Mouse (Mus musculus) yolk sac, embryonic 10.5 days (tissue): ENCODE results near the gene Cib4.

Source experiments
- DNase-seq: peaks from one replicate; pipeline ENCODE4 v3.0.0-alpha.2; 2017; ENCODE audit warnings: low spot score

The Cib4 gene

DNA sequence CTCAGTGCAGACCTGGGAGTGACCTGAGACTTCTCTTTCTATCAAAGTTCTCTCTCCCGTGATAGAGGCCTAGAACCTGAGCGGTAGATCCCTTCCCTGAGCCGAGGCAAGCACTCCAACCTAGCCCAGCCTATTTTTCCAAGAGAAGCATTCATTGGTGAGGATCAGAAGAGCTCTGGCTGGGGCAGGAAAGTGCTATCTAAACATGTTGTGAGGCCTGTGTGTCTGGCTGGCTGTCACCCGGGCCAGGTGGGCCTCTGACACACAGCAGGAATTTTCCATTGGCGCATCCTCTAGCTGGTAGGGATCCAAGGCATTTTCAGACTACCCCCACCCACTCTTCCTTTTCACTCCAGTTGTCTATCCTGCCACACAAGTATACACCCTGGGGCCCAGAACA, 26.2 kb upstream of the Cib4 start:
- DNase-seq = no peak

DNA sequence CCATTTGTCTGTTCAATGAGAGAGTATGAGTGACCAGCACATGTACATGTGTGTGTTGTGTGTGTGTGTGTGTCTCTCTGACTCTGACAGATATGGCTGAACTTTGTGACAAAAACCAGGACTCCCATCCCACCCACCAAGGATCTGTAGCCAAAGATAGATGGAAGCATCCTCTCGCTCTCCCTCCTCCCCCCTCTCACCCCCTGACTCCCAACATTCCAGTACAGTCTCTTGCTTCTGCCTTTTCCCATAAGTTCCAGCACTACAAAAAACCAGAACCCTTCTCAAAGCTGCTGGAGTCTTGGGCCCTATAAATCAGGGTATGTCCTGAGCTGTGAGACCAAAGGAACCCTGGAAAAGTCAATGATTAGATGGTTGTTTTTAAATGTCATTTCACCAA, 22.8 kb upstream of the Cib4 start:
- DNase-seq = peak; percentile 4

DNA sequence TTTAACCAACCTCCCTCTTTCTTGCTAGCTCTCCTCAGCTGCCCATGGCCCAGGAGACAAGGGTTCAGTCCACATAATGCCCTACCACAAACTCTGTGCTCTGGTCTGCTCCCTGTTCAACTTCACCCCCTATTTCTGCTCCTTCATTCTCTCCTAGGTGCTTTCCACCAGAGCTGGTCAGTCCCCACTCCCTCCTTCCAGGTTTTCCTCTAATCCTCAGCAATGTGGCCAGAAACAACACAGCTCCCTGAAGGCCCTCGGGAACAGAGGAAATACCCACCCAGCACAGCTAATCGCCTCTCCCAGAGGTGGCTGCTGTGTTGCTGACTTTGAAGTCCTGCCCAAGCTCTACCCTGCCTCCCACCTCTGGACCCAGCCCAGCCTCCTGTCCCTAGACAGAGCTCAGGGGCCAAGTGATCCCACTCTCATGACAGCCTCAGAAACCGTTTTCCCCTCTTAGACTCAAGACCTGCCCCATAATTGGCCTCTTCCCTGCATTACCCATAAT, 14.4 kb upstream of the Cib4 start:
- no peak for DNase-seq

DNA sequence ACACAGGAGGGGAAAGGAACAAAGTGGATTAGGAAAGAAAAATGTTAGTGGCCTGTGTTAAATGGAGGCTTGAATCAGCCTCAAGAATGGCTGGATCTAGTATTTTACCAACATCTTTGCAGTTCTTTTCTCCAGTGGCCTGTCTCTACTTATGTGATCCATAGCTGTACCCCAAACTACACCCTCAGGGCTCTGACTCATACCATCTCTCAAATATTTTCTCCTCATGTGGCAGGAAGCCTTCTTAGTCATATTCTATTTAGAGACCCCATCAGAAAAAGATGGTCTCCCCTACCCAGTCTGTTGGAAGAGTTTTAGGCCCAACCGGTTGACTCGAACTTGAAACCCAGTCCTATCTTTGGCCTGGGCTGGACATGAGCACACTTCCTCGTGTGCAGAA, 13.8 kb upstream of the Cib4 start:
- DNase-seq = no peak

DNA sequence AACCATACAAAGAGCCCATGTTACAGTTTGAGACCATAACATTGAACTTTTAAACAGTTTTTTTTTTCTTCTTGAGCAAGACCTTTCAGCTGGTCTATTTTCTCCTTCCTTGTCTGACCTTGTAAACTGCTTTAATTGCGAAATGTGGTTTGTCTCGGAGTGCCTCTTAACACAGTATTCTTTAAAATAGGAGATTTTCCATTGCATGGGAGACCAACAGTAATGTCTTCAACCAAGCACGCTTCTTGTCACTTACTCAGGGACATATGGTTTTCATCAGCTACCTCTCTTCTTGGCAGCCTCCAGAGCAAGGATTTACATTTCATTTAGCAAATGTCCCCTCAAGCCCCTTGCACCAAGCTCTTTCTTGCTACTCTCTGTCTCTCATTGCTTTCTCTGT, 10.6 kb upstream of the Cib4 start:
- no peak for DNase-seq

DNA sequence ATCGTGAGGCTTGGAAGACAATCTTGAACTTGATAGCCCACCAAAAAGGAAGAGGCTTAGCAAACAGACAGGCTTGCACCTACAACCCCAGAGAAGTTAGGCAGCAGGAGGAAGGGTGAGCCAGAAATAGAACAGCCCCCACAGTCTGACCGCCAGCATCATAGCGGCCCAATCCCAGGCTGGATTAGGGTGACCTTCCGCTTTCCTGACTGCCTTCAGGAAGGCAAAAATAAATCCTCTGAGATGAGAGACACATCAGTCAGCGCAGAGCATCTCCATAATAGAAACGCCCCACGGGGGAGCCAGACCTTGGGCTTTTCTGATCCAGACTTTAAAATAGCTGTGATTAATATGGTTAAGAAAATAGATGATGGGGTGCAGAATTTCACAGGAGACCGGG, 9.3 kb upstream of the Cib4 start:
- no peak for DNase-seq

DNA sequence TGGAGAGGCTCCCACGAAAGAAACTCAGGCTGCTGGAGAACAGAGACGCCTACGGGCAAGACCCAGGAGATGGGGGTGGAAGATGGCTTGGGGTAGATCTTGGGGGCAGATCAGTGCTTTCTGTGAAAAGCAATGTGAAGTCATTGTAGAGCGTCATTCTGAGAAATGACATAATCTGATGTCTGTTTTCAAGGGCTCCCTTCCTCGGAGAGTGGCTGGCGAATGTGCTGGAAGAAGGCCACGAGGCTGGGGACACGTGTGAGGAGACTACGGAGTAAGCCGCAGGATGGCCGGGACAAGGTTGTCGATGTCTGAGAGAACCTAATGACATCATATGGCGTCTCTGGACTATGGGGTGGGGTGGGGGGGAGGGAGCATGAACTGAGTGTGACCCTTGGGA, 8.3 kb upstream of the Cib4 start:
- DNase-seq = no peak

DNA sequence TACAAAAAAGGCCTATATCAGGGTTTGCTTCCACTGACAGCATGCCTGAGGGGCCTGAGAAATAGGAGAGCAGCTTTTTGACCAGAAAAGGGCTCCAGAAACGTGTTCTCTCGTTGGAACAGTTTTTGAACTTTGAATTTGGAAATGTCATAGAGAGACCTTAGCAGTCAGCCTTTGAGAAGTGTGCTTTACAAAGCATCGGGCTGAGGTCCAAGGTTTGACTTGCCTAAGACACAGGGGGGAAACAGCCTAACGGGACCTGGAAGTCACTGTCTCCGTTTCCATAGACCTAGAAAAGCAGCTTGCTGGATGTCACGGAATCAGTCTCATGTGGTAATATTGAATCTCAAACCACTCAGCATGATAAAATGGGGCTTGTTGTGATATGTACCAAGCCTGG, 6.4 kb upstream of the Cib4 start:
- DNase-seq = no peak

DNA sequence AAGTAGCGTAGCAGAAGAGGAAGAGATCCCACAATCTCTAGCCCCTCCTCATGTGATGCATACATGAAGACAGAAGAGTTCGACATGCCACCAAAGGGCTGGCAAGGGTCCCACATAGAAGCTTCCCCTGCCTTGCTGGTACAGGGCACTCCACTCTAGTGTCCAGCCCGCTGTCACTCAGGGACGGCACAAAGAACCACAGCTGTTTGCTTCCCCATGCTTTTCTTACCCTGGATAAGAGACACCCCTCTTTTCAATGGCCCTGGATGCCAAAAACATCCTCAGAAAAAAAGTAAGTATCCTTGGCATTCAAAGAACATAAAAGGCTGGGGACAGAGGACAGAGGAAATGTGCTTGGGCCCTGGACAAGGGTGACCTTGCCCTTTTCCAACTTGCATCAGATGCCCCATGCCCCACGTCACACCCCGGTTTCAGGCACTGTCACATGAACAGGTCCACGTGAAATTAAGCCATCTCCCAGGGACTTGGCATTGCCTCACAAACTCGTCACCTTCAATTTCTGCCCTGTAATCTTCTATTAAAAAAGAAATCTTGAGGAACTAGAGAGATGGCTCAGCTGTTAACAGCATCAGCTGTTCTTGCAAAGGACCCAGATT, 5.5 kb upstream of the Cib4 start:
- no peak for DNase-seq

DNA sequence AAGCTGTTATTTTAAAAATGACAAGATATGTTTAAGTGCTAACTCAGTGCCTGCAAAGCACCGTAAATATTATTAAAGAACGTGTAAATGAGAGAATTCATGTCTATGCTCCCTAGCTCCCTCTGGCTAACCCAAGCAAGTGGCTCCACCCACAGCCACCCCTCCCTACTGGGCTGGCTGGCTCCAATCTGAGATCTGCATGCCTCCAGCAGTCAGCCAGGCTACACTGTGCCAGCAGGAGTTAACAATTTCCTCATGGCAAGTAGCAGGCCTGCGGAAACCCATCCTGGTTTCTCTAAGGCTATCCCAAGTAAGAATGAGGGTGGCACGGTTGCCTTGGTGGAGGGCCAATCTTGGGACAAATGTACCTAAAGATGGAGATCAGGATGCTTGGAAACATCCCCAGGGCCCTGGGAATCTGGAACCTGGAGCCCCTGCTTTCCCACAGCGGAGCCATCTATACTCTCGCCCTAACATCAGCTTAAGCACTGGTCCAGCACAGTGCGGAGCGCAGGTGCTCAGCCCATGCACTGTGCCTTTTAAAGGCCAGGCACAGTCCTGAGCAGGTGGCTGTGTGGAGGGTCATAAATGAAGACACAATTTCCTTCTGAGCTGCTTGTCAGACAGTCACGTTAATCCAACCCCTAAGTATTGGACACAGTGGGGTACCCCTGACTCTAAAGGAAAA, 4.8 kb upstream of the Cib4 start:
- DNase-seq = no peak

DNA sequence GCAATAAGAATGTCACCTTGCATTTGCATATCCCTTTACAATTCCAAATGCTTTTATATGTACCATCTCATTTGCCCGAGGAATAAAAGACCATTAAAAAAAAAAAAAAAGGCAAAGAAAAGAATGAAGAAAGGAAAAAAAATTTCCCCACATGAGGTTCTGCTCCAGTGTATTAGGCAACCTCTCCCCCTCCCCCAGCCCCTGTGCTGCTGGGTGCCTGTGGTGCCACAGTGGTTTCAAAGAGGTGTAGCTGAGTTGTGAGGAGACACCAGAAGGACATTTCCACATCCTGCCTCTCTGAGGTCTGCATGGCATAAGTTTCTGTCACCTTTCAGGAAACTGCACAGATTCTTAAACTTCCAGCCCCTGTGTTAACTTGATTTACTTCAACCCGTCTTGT, 3.0 kb upstream of the Cib4 start:
- DNase-seq = no peak

DNA sequence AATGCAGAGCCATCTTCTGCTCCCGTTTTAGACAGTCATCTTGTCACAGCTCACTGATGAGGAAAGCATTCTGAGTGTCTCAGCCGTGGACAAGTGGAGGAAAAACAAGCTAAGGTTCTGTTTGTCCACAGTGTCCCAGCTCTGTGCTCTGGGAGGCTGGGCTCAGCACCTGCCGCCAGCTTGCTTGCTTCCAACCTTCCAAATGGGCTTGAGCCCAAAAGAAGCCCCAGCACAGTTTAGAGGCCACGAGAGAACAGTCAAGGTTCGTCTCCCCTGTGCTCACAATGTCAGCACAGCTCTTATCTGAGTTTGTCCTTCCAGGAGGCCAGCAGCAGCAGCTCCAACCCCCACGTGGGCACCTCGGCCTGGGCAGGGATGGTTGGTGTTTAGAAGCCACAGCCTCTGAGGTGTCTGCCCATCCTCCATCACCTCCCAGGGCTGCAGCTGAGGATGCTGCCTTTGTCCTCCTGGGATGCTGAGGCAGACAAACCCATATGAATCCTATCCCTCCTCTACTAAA, 9.5 kb downstream of the Cib4 start:
- DNase-seq = no peak

DNA sequence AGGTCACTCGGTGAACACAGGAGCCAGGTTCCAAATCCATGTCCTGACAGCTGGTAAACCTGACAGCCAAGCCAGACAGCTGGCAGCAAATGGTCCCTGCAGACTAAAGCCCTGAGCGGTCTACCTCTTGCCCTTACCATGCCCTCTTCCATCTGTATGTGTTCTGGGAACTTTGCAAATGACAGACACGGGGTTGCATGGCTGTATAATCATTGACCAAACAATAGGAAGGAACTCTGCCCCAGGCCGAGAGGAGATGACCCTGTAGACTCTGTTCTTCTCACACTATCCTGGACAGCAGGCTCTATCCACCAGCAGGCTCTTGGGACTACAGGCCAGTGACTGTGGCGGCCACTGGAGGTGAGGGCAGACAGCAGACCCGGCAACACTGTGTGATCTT, 11.0 kb downstream of the Cib4 start:
- DNase-seq = peak; percentile 43

DNA sequence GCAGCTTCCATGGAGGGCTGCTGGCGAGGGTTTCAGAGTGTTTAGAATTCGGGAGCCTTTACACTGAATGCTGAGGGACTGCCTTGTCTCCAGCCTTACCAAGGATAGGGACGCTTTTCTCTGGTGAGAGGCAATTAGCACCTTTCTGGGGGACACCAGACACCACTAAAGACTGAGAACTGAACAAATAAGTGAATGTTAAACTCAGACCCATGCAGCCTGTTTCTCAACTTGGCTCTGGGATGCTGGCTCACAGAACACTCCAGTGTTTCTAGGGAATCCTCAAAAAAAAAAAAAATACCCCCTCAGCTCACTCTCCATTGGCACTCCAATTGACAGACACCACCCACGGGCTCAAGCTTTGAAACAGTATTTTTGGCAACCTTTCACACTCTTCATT, 16.7 kb downstream of the Cib4 start:
- no peak for DNase-seq

DNA sequence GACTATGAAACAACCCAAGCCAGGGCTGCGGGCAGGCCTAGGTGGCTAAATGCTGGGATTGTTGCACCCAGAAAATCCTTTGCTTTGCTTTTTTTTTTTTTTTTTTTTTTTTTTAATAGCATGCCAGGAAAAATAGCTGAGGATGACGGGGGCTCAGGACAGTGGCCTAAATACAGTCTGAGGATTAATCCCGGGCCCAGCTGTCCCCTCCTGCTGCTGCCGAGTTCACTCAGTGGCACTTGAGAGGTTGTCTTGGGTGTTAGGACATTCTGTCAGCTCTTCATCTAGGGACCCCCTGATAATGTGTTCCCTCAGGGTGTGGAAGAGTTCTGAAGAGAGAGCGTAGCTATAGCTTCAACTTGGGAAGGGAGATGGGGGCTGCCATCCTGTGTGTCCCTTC, 18.5 kb downstream of the Cib4 start:
- no peak for DNase-seq

DNA sequence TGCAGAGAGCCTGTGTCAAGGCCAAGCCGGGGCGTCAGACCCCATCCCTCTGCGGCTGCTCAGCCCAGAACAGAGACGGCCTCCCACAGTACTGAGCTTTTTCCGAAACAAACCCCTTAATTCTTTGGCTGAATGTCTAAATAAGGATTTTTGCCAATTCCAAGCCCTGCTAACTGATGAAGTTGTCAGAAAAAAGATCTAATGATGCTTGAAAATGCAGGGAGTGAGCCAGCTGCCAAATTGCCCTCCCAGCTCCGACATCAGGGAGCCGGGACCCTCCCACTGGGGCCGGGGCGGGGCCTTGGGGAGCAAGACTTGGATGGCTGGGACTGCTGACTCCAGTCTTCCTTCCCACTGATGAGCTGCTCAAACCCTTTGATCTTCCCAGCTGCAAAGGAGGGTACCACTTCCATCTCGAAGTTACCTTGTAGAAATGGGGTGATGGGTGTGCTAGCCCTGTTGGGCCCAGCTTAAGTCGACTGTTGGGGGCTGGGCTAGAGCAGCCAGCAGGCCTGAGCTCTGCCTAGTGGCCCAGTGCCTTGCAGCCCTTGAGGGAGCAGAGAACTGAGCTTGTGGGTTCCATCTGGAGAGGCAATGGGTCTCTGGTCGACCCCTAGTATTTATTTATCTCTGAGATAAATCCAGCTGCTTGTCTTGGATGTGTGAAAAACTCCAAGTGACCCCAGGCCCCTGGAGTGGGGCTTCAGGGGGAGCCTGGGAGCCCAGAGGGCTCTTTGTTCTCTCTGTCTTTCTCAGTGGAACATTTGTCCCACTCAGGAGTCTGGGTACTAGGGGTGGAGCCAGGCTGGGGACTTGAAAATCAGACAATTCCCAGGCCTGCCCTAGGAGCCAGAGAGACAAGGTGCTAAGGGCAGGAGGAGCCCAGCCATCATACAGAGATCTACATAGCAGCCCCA, 19.5 kb downstream of the Cib4 start:
- no peak for DNase-seq

DNA sequence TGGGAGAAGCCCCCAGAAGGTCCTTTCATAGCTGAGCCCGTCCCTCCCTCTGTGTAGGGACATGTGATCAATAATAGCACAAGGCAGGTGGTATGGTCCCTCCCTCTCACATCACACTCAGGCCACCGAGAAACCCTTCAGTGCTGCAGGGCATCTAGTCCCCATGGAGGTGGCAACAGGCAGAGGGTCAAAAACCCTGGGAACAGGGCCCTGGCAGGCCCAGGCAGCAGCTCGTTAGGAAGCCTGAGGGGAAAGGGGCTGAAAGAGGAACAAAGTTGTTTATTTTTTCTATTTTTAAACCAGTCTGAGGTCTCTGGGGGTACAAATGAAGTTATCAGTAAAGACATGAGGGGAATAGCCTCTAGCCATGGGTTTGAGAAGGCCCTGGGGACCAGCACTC, 21.4 kb downstream of the Cib4 start:
- DNase-seq = no peak

DNA sequence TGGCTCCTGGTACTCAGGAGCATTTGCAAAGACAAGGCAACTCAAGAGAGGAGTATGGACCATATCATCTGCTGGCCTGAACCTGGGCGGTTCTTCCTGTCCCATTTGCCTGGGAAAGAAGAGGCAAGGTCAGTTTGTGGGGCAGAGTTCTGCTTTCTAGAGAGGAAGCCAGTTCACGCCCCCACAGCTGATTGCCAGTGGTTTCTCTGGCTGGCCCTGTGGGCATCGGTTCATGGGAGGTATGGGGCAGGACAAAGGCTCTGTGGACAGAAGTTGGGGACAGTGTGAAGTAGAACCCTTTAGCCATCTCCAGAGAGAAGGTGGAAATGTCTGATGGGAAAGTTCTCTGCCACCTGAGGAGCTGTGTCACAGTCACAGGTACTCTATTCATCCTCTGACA, 22.5 kb downstream of the Cib4 start:
- no peak for DNase-seq

DNA sequence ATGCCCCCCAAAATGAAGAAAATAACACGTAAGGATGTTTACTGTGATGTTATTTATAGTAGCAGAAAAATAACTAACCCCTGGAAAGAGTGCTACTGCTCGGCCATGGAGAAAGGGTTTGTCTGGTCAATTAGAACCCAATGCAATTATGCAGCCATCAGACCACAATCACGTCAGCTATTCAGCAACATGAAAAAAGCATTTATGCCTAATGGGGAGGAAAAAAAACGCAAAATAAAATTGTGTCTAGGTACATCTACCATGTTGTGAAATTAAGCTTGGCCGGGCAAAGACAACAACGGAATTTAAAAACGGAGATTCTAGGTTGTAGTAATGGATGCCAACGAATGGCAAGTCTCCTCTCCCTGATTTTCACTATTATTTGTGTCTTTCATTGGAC, 23.2 kb downstream of the Cib4 start:
- no peak for DNase-seq

DNA sequence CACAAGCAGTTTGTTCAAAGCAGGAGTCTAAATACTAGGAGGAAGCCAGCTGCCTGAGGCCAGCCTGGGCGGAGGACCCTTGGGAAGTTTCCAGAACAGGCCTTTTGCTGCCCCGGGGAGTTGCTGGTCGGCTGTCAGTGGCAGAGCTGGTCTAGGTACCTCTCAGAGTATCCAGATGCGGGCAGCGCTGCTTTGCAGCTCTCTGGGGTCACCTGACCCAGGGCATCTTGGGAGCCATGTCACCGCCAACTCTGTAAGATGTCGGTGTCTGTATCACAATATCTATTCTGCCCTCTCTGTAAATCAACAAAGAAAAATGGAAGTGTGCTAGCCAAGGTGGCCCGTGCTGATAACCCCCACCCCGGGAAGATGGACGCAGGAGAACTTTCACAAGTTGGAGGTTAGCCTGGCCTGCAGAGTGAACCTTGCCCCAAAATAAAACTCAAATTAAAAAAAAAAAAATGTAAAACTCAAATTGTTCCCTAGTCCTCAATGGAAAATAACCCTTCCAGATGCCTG, 25.4 kb downstream of the Cib4 start:
- DNase-seq = no peak

DNA sequence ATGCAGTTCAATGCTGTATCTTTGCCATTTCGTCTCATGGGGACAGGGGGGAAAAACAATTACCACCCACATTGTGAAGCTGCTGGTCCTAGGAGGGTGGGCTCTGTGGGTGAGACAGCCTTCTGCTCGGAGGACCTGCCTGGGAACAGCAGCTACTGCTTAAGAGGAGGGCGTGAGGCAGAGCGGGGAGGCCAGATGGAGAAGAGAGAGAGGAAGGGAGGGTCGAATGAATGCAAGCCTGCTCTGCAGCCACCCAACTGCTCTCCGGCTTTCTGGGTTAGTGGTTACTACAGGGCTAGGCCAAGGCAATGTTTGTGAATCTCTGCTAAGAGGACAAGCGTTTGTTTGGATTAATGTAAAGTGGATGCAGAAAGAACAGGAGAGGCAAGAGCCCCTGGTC, 26.1 kb downstream of the Cib4 start:
- no peak for DNase-seq

DNA sequence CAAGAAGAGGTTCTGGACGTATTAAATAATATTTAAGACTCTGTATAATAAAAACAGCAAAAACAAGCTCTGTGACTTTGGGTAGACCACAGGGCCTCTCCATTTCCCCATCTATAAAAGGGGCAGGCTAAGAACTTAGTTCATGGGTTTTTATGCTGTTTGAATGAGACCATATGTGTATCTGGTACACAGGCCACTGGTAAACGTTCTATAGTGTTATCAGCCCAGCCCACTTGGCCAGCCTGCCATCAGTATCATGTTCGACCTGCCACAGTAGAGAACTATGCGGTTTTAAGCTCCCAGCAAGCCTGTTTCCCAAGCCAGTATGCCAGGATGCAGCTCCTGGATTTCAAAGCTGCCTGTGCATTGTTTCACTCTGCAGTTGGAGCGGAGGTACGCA, 27.1 kb downstream of the Cib4 start:
- DNase-seq = no peak

DNA sequence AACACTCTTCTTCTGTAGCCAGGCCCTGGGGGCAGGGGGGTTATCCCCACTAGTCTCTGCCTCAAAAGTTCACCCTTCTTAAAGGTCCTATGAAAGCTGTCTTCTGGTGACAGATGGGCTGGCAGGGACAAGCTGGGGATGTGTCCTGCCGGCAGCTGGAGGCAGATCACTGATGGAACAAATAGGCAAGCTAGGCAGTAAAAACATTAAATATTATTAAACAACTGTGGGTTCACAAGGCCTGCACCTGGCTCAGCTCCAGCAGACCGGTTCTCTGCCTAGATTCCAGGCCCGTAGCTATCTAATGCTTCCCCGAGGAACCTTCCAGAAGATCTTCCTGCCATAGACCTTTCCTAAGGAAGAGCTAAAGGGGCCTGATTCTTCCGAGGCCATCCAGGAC, 27.5 kb downstream of the Cib4 start:
- no peak for DNase-seq
